ENCODE assay signal across 15 mouse cellular contexts in the genomic region with DNA sequence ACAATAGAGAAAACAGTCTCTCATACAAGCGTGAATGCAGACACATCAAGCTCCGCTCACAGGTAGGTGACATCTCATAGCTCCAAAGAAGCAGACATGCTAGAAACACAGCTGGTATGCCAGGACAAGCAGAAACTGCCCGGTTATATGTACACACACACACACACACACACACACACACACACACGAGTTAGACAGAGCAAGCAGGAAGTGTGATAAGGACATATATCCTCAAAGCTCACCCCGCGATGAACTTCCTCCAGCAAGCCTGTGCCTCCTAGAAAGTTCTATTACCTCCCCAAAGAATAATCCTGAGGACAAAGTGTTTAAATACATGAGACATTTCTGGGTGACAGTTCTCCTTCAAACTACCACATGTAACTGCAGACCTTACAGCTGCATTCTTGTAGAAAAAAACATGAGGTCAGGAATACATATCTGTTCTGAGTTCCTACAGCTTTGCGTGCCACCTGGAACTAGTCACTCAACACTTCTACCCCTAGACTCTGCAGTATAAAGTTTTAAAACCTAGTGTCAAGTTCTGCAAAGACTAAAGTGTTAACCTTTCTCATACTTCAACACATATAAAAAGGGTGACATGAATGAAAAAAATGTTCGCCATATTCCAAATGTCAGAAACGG. TPM values are rescaled to one million over a fixed set of nuclear protein-coding genes. Genes with fewer than 3 reads are reported as not detected.
DNase-seq lines count a peak whose midpoint lies in the region; ATAC-seq lines count a peak whose summit lies in the region.
"Had no signal": no experiment of that assay in that cellular context is flagged by ENCODE, and none has a peak within 500 bp of the region (broad histone marks: within the 10 kb centered on the region; RNA-seq: fewer than 3 reads in every experiment).

No protein-coding gene starts in this region.

- no peaks in the 10 kb centered on the region for H3K36me3 ChIP-seq in heart, embryonic 14.5 days (ENCODE audit: control insufficient read depth, insufficient read depth, low read length)
- H3K36me3 ChIP-seq: hindbrain, embryonic 15.5 days; limb, embryonic 10.5 days; midbrain, embryonic 10.5 days; neural tube, embryonic 15.5 days had no signal

- H3K9me3 ChIP-seq in heart, embryonic 14.5 days (ENCODE audit: control insufficient read depth, low read length) = no peaks in the 10 kb centered on the region
- H3K9me3 ChIP-seq: hindbrain, embryonic 15.5 days; limb, embryonic 10.5 days; midbrain, embryonic 10.5 days; neural tube, embryonic 15.5 days had no signal

- peaks cover 6 to 13% of the 10 kb centered on the region in 2 experiments for H3K4me1 ChIP-seq in heart, embryonic 14.5 days (ENCODE audit: control insufficient read depth in 2 of 2, insufficient read depth in 2 of 2, low read length in 2 of 2)
- H3K4me1 ChIP-seq: hindbrain, embryonic 15.5 days; limb, embryonic 10.5 days; neural tube, embryonic 15.5 days had no signal

- peak overlapping the region; percentile 72 to 82 for H3K27ac ChIP-seq in heart, embryonic 14.5 days (replicated peaks in 1 of 2; ENCODE audit: control insufficient read depth in 1 of 2, insufficient read depth in 1 of 2, low read depth in 2 of 2, low read length in 2 of 2)
- H3K27ac ChIP-seq: hindbrain, embryonic 15.5 days; limb, embryonic 10.5 days; midbrain, embryonic 10.5 days; neural tube, embryonic 15.5 days had no signal

- peak; percentile 57; the same call in 1 of the 2 replicates for ATAC-seq in heart, embryonic 14.5 days (ENCODE audit: insufficient number of reproducible peaks, insufficient read depth, low FRiP score, low read depth)
- ATAC-seq in megakaryocyte-erythroid progenitor cell, adult 5-6 weeks (replicated peaks; ENCODE audit: low FRiP score, low TSS enrichment, poor library complexity, severe bottlenecking) = peak; percentile 68; the same call in 1 of the 2 replicates

- no peak for DNase-seq in heart, postnatal 4 days
- peak; percentile 19 for DNase-seq in urinary bladder, postnatal 25 days (ENCODE audit: low spot score)
- no peak for DNase-seq in urinary bladder, postnatal 10 days (ENCODE audit: low spot score)
- DNase-seq in kidney, postnatal 14 days = no peak
- no peak for DNase-seq in left cerebral cortex, adult 11 months (ENCODE audit: low spot score)
- DNase-seq in gastrocnemius, adult 8-10 months (ENCODE audit: low spot score in 2 of 2) = no peak
- DNase-seq: cerebellum, adult 9-11 months; right cerebral cortex, postnatal 4 days had no signal

- H3K9ac ChIP-seq in heart, embryonic 14.5 days (ENCODE audit: low read length) = no peak overlapping the region
- H3K9ac ChIP-seq: hindbrain, embryonic 15.5 days; neural tube, embryonic 15.5 days had no signal

- 23% methylated on average over 9 of the region's 9 CpGs for WGBS in heart, embryonic 14.5 days

- H3K4me2 ChIP-seq in heart, embryonic 14.5 days (ENCODE audit: low read length) = peak overlapping the region; percentile 37
- H3K4me2 ChIP-seq: hindbrain, embryonic 15.5 days; neural tube, embryonic 15.5 days had no signal

- no peak overlapping the region for H3K4me3 ChIP-seq in heart, embryonic 14.5 days (ENCODE audit: control insufficient read depth in 1 of 2, insufficient read depth in 1 of 2, low read depth in 1 of 2, low read length in 2 of 2)
- H3K4me3 ChIP-seq: hindbrain, embryonic 15.5 days; limb, embryonic 10.5 days; midbrain, embryonic 10.5 days; neural tube, embryonic 15.5 days had no signal

- H3K27me3 ChIP-seq in heart, embryonic 14.5 days (ENCODE audit: control insufficient read depth, insufficient read depth, low read length) = no peaks in the 10 kb centered on the region
- H3K27me3 ChIP-seq: CH12.LX; hindbrain, embryonic 15.5 days; neural tube, embryonic 15.5 days had no signal

RNA-seq across cellular contexts. Expression of gene Nr1h4, which starts 11.5 kb away (rescaled TPM):
- polyA plus RNA-seq in heart, embryonic 14.5 days (2014; fragmentation: Nextera tagmentation; extraction: Ambion mirVana) = 0.90 and 1.2 TPM in 2 replicates
- total RNA-seq in heart, postnatal 4 days (2021) = 1 to 10 TPM; 1.0 to 1.5 TPM
- not detected in 2 replicates for total RNA-seq in megakaryocyte-erythroid progenitor cell, adult 5-6 weeks (2014; fragmentation: Nextera tagmentation)
- not detected in 2 replicates for total RNA-seq in megakaryocyte-erythroid progenitor cell, adult 5-6 weeks (2017)
- under 1 TPM in 1 of 4 experiments, not detected in 3; 0.19 TPM for total RNA-seq in gastrocnemius, adult 8-10 months (2022)
- total RNA-seq: CH12.LX had no signal
- polyA plus RNA-seq: hindbrain, embryonic 15.5 days; limb, embryonic 10.5 days; neural tube, embryonic 15.5 days had no signal
